Mouse (Mus musculus) mouse trophoblast stem cell (cell line): Measurements from ENCODE around the gene Kctd19.

Experiments
- in situ Hi-C, 2 experiments: fragments of 300-500 bp; cut with MseI, MboI; formaldehyde crosslinking; loops; 2 replicates in 1 of 2; 3 replicates in 1 of 2; pipeline ENCODE4 v1.15.1; 2025

Kctd19 gene

DNA sequence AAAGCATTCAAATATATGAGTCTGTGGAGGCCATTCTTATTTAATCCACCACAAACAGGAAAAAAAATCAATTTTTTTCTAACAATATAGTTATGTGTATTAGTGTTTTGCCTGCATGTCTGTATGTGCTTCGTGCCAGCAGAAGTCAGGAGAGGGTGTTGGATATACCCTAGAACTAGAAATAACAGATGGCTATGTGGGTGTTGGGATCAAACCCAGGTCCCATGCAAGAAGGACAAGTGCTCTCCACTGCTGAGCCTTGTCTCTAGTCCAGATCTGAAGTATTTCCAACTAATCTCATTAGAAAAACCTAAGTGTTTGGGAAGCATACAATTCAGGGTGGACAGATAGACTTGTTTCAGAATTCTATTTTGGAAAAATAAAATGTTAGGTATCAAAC lies 8.7 kb upstream of the Kctd19 start:
- in situ Hi-C loops, result no loop called here

DNA sequence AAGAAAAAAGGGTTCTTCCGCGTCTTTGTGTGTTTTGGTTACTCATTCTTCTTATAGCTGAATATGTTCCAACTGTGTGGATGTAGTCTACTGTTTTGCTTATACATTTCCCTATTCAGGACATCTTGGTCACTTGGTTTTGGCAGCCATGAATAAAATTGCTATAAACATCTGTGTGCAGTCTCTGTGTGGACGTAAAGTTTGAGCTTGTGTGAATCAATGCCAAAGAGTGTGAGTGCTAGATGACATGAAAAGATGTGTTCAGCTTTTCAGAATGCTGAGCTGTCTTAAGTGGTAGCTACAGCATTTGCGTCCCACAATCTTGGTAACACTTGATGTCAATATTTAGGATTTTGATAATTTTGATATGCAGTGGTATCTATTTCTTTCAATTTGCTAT lies 6.5 kb upstream of the Kctd19 start:
- in situ Hi-C loops, result no loop called here

DNA sequence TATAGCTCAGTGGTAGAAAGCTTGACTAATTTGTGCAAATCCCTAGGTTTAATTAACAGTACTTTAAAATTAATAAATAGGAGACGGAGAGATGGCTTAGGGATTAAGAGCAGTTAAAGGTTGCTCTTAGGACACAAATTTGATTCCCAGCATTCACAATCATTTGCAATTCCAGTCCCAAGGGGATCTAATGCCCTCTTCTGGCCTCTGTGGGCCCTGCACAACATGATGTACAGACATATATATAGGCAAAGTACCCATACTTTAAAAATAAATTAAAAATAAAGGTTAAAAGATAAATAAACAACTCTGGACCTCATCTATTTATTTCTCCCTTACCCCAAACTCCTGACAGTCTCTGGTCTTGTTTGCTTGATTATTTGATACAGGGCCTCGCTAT lies 5.7 kb upstream of the Kctd19 start:
- in situ Hi-C loops, result no loop called here

DNA sequence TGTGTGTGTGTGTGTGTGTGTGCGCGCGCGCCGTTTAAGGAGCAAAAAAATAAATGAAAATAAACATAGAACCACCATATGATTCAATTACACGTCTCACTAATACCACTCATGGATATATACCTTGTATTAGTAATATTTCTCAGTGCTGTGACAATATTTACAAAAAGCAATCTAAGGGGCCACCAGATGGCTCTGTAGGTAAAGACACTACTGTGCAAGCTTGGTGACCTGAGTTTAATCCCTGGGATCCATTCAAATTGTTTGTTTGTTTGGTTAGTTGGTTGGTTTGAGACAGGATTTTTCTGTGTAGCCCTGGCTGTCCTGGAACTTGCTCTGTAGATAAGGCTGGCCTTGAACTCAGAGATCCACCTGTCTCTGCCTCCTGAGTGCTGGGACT lies 3.4 kb downstream of the Kctd19 start:
- in situ Hi-C loops, result no loop called here

DNA sequence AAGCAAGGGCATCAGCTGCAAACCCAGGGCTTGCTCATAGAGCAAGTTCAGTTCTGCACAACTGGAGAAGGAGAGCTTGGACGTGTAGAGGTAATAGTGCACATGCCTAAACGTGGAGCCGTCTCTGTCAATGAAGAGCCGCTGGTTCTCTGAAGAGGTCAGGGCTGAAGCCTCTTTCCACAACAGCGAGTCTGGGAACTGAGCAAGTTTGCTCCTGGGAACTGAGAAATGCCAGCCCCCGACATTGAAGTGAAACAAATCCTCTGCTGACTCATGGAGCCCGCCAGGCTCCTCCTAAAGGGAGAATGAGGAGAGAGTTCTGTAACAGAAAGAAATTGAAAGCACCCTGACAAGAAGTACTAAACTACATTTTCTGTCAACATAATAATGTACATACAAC lies 5.0 kb downstream of the Kctd19 start:
- in situ Hi-C loops, result no loop called here

DNA sequence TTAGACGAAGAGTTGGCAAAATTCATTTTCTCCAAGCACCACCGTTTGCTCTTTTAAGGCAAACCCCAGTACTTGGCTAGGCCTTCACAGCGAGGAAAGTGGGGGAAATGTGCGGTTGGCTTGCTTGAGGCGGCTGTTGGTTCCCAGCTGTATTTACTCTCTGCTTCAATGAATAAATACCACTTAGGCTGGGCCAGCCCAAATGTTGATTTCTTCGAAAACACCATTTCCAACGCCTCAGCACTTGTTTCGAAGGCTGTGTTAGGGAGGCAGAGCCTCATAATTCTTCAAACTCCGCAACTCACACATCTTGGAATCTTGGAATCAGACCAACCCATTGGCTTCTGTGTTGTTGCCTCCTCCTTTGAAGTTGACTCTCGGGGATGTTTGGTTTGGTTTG lies 6.9 kb downstream of the Kctd19 start:
- in situ Hi-C loops, result no loop called here

DNA sequence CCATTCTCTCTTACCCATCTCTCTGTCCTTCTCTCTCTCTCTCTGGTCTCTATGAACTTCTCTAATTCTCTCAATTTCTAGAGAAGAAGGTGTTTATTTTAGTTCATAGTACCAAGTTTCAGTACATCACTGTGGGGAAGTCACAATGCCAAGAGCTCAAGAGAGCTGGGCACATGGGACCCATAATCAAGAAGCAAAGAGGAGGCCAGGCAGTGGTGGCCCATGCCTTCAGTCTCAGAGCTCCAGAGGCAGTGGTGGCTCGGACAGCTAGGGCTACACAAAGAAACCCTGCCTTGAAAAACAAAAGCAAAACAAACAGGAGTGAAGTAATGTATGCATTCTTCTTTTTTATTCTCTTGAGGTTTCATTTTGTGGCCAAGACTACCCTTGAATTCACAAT lies 8.8 kb downstream of the Kctd19 start:
- in situ Hi-C loops, result no loop called here

DNA sequence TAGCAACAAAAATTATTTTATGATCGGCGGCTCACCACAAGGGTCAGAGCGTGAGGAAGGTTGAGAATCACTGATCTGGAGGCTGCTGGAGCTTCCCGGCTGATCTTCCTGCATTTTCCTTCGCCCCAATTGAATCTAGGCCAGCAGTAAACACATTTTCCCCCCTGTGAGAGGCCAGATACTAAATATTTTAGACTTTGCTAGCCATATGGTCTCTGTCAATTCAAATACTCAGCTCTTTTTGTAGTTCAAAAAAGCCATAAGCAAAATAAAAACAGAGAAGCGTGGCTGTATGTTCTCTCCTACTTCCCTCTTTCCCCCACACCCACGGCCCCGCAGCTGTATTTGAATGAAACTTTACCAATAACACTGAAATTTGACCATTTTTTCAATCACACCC lies 9.8 kb downstream of the Kctd19 start:
- in situ Hi-C loops, result no loop called here

DNA sequence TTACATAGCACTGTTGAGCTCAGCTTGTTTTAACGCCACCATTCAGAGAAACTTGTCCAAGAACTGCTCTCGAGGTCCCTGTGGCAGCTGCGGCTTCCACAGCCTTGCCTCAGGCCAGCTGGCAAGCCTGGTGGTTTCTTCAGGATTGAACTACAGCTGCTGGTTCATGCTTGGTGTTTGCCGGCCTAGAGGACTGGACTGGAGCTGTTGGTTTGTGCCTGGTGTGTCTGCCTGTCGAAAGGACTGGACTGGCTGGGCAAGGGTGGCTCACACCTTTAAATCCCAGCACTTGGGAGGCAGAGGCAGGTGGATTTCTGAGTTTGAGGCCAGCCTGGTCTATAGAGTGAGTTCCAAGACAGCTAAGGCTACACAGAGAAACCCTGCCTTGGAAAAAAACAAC lies 13.3 kb downstream of the Kctd19 start:
- in situ Hi-C loops, result no loop called here

DNA sequence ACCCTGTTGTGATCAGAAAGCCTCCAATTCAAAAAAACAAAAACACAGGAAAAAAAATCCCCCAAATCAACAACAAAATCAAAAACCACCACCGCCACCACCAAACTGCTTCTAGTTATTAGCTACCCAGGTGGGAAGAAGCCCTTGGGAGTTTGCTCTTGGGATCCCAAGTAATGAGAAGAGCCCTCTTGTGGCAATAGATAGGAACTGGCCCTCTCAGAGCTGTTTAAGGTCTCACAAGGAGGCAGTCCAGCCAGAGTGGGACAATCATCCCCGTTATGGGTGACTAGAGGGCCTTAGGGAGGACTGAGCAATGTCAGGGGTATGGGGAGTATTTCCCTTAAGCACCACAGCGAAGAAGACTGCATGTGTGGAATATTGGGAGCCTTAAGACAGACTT lies 15.6 kb downstream of the Kctd19 start:
- in situ Hi-C loops, result no loop called here

DNA sequence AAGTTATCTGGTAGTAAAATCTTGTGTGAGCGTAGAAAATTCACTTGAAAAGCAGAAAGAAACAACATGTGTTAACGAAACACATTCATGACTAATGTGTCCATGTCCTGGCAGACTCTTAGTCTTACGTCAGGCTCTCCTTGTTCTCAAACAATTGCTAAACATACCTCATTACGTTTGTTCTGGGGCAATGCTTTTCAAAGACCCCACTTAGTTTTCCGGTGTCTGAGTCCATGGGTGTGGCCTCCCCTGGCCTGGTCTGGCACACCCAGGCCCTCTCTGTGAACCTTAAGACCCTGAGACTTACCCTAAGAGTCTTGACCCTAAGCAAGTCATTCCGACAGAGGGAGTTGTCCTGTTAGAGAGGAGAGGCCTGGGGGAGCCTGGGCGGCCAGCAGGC lies 19.4 kb downstream of the Kctd19 start:
- in situ Hi-C loops, result no loop called here

DNA sequence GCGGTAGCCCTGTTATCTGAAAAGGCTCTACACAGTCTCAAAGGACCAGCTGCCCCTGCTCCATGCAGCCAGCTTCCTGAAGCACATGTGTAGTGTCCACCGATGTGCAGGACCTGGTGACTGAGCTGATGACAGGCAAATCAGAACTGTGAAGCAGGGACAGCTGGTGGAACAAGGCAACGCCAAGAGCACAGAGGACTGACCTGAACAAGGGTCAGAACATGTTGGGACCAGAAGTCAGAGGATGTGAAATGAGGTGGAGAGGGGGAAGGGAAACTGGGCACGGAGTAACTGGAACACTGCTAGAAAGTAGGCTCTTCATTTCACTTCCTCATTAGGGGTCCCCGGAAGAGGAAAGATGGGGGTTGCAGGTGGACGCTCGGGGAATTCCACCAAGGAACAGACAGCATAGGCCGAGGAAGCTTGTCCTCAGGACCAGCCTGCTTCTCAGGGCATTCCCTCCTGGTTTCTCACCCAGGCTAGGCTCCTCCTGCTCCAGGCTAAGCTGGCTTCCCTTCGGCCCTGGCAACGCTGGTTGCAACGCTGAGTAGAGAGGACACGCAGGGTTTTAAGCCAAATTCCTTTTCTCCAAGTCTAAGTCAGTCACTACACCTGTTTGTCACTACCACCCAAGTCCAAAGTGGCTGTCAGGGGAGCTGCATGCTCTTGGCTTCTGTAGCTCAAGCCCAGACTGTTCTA lies 20.1 kb downstream of the Kctd19 start:
- in situ Hi-C loops, result no loop called here

DNA sequence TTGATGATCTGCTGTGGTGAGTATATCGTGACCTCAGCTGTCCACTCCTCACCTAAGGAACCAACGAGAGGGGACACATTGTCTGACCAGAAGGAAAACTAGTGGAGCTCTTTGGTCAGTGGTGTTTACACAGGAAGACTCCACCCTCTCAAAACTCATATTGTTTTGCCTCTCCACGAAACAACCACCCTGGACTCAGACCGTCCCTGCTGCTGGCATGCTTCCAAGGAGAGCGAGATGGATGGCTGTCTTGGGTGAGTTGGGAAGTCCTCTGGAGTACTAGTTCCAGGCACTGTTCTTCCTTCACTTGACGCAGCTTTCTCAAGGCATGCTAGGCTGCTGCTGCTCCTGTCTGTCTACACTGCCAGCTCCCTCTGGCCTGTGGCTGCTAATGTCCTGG lies 24.2 kb downstream of the Kctd19 start:
- in situ Hi-C loops, result no loop called here

DNA sequence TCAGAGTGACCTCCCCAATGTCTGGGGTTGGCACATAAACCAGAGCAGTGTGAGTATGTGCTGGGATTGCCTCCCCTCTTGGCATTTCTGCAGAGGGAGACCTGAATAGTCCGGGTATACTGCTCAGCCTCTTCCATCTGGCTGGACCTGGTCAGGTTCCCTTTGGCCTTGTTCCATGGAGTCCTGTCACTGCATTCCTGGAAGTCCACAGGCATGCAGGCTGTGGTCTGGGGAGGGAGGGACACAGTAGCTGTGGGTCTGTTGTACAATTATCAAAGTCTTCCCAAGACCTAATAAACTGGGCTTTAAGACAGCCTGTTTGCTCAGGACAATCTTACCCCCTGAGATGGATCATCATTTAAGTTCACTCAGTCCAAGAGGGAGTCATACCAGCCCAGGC lies 26.2 kb downstream of the Kctd19 start:
- in situ Hi-C loops, result no loop called here

DNA sequence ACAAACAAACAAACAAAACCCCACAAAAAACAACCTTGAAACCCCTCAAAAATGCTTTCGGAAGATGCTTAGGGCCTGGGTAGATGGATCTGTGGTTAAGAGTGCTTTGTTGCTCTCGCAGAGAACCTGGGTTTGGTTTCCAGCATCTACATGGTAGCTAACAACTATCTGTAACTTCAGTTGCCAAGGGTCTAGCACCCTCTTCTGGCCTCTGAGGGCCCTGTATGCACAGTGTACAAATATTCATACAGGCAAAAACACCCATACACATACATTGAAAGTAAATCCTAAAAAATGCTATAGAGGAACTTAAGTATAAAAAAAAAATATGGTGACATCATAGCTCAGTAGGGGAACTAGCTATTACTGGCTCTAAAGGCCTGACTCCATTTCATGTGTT lies 29.2 kb downstream of the Kctd19 start:
- in situ Hi-C loops, result no loop called here

DNA sequence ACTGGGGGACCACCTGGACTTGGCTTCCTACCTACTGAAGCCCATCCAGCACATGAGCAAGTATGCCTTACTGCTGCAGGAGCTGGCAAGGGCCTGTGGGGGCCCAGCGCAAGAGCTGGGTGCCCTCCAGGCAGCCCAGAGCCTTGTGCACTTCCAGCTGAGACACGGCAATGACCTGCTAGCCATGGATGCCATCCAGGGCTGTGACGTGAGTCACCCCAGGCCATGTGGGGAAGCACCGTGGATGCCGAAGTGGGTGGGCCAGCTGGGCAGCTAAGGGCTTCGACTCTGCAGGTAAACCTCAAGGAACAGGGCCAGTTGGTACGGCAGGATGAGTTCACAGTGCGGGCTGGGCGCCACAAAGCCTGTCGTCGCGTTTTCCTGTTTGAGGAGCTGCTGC lies 33.0 kb downstream of the Kctd19 start:
- in situ Hi-C loops, result no loop called here

DNA sequence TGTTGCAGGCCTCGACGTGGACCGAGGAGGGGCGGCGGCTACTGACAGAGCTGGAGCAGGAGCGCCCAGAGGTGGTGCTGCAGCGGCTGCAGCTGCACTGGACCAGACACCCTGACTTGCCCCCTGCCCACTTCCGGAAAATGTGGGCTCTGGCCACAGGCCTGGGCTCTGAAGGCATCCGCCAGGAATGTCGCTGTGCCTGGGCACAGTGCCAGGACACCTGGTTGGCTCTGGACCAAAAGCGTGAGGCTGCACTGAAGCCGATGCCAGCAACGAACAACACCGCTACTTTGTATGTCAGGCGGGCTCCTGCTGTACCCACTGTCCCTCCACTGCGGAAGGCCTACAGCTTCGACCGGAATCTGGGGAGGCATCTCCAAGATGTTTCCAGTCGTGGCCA lies 34.6 kb downstream of the Kctd19 start:
- in situ Hi-C loops, result no loop called here

DNA sequence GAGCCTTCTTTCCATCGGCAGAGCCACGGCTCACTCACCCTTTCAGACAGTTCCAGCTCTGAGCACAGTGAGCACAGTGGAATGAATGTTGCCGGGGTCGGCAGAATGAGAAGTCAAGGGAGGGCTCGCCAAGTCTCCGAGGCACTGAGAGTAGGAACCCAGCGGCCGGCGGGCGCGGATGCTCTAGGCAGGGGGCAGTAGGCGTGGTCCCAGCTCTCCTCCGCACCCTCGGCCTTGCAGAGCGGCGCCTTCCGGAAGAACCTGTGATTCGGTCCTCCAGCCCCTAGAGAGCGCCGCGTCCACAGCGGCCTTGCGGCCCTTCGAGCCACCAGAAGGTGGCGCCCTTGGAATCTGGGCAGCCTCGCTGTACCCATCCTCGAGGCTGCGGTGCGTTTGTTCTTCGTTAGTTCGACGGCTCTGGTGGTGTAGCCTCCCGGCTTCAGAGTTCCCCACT lies 38.8 kb downstream of the Kctd19 start:
- in situ Hi-C loops, result no loop called here

DNA sequence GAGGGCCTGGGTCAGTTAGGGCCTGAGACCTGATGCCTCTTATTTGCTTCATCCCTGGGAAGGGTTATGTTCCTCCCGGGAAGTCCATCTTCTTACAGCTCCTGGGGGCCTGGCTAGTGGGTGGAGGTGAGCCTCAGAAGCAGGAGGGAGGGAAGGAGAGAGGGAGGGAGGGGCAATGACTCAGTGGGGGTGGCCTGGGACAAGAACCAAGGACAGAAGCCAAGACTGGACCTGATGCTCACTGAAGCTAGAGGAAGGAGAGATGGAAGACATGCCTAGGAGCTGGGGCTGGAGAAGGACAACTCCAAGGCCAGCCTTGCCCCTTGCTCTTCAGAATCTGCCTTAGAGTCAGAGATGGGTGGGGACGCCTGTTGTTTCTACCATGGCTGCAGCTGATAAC lies 40.3 kb downstream of the Kctd19 start, which contains the start of gene Plekhg4:
Gene Plekhg4, plus strand, starts transcription at position 243 of the 400 bp plus-strand sequence.
- in situ Hi-C loops, result no loop called here

DNA sequence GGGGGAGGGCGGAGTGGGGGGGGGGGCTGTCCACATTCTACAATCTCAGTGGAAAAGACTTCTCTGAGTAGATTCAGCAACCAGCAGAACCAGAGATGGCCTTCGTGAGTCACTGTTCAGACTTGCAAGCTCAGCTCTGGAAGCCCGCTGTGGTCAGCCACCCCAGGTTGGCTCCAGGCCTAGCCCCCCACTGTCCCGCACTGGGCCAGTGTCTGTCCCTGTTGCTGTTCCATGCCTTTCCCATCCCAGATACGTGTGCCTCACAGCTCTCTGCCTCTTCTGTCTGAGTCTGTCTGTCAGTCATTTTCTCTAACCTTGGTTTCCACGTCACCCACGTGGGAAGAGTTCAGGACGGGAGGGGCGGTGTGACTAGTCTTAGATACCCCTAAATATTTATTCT lies 40.8 kb downstream of the Kctd19 start:
- in situ Hi-C loops, result no loop called here

DNA sequence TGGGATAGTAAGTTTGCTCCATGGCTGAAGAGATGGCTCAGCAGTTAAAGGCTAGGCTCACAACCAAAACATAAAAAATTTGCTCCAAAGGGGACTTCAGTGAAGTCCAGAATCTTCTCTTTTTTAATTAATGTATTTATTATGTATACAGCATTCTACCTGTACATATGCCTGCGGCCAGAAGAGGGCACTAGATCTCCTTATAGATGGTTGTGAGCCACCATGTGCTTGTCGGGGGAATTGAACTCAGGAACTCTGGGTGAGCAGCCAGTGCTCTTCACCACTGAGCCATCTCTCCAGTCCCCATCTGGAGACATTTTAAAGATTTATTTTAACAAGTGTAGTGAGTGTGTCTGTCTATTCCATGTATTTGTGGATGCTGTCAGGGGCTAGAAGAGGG lies 46.2 kb downstream of the Kctd19 start:
- in situ Hi-C loops, result no loop called here

DNA sequence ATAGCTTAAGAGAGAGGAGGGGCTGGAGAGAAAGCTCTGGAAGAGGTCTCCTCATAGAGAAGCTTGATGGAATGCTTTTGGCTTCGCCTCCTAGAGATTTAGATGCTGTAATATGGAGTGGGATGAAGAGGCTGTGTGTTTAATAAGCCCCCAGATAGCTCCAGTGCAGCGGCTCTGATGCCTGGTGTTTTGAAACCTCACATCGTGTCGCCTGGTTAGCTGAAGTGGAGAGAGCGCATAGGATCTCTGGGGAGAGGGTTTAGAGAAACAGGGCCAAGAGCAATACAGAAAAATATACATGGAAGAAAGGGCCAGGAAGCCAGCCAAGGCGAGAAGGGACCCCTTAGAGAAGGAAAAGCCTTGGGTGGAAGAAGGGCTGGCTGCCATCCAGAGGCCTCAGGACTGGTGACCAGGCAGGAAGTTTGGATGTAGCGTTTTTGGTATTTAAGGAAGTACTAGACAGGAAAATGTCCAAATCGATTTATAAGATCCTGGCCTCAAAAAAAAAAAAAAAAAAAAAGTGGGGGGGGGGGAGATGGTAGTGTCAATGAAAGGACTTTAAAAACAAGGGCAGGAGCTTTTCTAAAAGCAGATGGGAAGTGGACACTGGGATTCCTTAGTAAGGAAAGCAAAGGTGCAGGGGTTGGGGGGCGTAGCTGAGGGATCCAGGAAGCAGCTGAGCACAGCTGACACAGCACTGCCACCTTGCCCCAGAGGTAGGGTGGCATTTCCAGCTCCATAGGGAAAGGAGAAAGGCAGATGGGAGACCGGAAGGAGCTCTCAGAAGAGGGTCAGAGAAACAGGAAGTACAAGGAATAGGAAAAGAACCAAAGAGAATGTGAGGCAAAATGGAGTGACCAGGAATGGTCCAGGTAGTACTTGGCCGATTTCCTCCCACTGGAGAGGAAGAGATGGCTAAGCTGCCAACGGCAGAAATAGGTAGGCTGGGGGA lies 51.3 kb downstream of the Kctd19 start:
- in situ Hi-C loops, result no loop called here

DNA sequence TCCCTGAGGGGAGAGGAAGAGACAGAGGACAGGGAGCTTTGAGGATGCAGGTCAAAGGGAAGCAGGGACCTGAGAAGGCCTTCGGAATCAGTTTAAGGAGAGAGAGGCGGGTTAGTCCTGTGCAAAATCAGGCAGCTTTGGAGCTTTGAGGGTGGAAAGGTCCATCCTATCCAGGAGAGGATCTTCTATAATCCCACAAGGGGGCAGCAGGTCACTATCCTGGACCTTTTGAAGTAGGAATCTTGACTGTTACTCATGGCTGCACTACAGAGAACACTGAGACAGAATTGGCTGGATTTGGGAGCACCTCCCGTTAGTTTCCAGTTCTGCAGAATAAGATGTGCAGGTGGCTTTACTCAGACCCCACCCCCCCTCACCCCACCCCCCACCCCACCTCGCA lies 53.7 kb downstream of the Kctd19 start:
- in situ Hi-C loops, result no loop called here
